Mouse (Mus musculus): ENCODE measurements at regions not wholly inside any gene's neighbourhood (a gene's known extent, or its start where the extent isn't known, plus 50 kb on each side); places are given as distances from the start of the nearest gene placed in this dataset.

DNA sequence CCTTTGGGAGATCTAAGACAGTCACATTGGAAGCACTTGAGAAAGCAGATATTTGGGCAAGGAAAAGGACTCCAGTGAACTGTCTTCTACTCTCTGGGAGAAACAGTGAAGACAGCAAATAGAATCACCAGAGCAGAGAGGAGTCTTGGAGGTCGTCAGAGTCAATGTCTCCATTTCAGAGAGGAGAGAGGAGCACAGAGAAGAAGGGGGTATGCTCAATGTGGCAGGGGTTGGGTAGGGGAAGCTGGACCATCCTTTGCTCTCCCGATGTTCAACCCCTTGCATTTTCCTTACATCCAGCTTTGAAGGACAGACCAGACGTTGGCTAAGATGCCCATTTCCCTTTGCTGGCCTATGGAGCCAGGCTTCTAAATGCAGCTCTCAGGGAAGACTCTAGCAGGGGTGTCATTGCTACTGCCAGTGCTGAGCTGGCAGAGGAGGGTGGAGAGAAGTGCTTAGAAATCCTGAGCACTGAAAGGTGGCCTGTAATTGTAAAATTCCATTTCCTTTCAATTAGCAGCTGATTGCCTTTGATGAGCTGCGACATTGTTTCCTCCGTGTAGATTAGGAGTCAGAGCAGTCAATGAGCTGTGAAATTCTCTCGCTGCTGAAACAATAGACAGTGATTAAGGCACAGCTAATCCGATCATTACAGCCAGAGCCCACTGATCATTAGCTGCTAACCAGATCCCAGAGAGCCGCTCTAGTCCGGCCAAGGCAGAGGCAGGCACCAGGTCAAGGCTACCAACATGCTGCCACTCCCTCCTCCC is 449.7 kb downstream of the Insc start:
- no peak for DNase-seq

DNA sequence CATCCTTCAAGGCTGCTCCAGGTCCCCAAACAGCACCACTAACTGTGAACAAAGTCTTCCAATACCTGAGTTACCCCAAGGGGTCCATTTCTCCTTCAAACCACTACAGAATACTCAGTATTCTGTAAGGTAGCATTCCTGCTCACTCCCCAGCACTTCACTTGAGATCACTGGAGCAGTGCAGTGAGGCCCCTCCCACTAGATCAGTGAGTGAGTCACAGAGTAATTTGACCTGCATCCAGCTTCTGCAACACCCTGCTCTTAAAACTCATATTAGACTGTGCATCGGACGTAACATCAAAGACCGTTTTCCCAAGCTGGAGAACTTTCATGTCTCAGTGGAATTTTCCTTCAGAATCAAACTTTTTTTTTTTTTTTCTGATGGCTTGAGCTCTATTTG is 461.4 kb downstream of the Insc start:
- no peak for DNase-seq

DNA sequence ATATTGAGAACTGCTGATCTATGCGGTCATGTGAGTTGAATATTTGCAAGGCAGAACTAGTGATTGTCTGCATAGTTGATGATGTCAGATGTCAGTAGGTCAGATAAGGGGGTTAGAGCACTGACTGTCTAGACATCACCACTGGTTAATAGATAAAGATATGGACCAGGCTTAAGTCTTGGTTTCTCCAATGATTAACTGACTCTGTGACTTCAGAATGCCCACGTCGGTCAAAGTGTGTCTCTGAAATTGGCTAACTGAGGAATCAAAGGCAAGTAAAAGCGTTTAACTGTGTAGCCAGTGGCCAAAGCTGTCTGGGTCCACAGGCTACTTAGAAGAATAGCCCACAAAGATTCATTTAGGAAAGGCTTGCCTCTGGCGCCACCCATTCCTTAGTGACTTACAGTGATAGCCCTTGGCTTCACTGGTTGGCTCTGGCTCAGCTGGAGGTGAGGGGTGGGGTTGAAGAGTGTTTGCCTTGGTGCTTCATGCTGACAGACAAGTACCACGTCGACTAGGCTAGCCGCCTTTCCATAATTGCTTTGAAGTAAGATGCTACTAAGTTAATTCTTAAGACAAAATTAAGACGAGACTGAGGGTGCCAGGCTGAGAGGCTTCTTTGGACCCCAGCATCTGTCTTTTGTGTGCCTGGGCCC is 463.1 kb downstream of the Insc start:
- DNase-seq: no peak

DNA sequence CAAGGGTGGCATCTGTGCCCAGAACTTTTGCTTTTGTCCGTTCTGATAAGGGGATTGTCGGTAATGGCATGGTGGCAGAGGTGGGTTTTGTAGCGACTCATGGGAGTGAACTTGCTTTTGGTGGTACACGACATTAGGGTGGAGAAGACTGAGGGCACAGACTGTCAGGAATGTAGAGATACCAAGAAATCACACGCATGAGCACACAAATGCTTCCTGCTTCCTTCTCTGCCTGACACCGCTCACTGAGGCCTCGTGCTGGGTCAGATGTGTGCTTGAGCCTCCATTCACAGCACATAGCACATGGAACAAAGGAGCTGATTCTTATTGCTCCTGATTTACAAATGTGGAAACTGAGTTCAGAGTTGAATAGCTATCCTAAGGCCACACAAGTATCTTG is 465.3 kb downstream of the Insc start:
- DNase-seq: no peak

DNA sequence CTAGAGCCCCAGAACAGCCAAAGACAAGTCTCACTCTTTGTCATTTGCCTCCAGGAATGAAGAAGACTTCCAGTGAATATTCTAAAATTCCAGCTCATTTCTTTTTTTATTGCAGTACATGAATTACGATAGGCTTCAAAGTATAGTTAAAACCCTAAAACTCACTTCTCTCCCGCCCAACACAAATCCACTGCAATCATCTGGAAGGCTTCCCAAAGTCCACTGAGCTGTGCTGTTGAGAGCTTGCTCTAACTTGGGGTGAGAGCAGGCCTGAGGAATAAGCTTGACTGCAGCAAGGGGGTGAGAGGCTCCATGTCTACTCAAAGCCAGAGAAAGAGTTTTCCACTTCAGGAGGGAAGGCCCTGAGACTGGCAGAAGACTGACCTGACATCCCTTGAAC is 466.5 kb downstream of the Insc start:
- no peak for DNase-seq

DNA sequence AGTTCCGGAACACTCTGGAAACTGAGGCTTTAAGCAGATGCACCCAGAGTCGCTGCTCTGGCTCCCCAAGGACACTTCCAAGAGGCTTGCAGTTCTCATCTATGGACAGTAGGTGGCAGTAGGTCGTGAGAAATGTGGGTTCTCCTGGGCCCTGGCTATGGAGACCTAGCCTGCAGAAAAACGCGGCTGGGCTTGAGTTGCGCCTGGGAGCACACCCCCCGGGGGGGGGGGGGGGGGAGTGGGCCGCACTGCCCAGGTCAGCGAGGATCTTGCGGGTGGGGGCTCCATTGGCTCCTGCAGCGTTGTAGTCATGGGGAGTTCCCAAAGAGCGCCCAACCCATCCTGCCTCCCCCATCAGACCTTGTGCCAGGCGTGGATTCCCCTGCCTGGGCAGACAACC is 473.3 kb downstream of the Insc start:
- peak; percentile 65 for DNase-seq

DNA sequence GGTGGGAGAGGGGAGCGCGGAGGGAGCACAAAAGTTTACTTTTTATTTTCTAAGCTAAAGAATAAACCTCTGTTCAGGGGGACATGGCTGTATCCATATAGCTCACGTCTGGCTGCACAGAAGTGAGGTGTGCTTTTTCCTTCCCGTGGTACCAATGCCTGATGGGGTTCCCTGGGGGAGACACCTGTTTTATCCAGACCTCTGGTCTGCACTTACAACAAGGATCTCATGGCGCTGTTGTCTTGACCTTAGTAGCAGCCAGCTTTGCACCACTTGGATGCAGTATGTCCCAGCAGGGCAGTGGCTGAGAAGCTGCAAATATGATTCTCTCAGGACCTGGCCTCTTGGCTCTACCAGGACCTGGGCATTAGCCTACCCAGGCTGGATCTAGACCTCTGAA is 473.8 kb downstream of the Insc start:
- no peak for DNase-seq

DNA sequence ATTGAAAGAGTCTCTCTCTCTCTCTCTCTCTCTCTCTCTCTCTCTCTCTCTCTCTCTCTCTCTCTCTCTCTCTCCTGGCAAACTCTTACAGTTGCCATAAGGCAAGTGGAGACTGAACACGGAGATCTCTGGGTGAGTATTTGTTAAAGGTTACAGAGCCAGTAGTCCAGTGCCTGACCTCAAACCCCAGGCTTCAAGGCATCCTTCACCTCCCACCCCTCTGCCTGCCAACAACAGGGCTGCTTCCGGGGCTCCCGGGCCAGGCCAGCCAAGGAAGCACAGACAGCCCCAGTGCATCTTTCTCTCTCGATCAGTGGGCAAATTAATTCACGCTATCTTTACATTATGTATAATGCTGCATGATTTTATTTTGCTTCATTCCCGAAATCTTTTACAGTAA is 474.2 kb downstream of the Insc start:
- no peak for DNase-seq

DNA sequence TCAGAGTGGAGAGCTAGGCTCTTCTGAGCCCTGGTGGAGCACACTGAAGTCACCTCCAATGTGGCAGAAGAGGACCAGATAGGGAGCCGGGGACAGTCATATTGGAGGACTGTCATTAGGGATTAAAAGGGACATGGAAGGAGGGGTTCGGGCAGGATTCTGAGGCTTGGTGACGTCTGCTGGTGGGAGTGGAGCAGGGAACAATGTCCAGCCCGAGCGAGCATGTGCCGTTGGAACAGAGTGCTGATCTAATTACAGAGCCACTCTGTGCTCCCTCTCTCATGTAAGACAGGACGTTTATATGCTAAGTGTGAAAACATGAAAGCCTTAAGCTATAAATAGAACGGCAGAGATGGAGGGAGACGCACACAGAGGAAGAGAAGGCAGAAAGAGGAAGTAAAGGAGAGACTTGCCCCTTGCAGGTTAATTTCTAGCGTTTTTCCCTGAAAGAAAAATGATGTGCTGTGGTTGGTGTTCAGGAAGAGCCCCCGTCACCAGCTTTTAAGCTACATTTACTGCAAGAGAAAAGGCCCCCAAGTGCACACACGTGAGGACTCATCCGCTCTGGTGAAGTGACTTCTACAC is 475.2 kb downstream of the Insc start:
- DNase-seq: no peak

DNA sequence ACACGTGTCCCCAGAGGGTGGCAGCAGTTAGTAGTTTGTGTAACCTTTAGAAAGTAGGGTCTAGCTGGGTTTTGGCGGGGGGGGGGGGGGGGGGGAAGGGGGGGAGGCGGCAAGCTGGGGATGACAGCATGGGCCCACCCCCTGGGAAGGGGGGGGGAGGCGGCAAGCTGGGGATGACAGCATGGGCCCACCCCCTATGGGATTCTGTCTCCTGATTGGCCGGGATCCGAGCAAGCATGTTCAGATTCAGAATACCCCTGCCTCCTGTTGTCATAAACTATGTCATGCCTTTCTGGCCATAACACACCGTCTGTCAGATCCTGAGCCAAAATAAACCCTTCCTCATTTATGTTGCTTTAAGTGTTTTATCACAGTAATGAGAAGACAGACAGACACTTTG is 479.1 kb downstream of the Insc start:
- DNase-seq: no peak

DNA sequence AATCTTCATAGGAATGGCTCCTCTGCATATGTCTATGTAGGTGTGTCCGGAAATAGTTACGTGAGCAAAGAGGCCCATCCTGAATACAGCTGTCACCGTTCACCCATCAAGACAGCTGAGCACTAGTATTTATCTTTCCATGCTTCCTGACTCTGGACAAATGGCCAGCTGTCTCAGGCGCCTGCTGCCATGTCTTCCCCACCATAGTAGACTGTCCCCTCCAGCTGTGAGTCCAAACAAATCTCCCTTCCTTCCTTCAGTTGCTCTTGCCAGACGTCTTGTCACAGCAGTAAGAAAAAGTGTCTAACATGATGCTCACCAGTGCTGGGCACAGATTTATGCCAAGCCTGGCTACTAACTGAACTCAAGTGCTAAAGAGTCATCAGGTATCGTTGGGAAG is 487.0 kb downstream of the Insc start:
- no peak for DNase-seq

DNA sequence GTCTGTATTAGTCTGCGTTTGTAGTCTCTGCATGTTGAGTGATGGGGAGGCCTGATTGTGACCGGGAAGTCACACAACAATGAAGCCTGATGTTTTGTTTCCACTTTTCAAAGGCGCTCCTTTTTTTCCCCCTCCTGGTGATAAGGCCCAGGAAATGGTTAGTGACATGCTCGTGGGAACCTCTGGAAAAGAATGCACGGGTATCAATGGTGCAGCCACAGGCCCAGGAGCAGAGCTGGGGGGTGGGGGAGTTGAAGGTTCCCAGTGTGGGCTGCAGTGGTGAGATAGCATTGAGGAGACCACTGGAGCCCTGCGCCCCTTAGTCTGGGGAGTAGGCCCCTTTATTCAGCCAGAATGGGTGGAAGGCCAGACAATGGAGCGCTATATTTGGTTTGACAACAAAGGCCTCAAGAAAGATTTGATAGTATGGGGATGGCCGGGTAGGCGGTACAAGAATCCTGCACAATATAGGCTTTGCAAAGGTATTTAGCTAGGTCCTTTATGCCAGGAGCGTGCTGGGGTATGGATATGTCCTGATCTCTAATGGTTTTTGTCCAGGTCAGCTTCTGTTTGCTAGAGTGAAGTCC is 490.4 kb downstream of the Insc start:
- DNase-seq: no peak

DNA sequence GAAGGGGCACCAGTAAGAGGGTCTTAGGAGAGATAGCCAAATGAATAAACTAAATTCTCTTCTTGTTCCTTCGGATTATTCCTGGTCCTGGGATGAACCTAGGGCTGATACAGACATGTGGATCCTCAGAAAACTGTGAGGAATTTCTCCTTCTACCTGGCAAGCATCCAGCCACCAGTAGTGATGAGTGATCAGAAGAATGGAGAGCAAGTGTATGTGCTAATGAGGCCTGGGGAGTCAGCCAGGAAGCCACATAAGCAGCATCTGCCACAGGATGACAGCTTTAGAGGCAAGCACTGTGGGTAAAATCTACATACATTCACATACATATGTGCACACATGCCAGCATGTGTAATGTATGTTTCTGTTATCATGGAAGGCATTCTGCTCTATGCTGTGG is 493.6 kb downstream of the Insc start:
- no peak for DNase-seq

DNA sequence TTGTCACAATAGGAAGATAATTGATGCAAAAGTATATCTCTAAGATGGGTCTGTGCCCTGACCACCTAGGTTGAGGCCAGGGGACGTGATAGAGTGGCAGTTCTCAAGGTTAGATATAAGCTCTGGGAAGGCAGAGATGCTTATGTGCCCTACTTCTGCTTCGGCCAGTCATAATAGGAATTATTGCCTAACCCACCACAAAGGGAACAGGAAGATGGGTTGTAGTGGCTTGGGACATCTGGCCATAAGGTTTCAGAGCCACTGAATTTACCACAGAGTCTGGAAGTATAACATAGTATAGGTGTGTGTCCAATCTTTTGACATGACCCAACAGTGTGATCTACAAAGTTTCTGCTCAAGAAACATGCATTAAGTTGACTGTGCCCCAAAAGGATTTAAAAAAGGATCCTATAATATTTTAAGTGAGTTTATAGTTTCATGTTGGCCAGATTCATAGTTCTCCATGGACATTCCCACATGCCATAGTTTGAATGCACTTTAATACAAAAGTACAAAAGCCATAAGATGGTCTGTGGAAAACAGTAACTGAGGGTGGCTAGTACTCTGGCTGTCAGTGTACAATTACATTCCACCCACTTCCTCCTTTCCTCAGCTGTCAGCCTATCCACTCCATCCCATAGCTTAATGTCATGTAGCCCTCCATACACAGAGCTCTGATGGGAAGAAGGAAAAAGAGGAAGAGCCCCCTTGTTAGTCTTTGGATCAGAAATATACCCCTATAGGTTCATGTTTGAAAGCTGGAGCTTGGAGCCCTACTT is 508.3 kb downstream of the Insc start:
- no peak for DNase-seq

DNA sequence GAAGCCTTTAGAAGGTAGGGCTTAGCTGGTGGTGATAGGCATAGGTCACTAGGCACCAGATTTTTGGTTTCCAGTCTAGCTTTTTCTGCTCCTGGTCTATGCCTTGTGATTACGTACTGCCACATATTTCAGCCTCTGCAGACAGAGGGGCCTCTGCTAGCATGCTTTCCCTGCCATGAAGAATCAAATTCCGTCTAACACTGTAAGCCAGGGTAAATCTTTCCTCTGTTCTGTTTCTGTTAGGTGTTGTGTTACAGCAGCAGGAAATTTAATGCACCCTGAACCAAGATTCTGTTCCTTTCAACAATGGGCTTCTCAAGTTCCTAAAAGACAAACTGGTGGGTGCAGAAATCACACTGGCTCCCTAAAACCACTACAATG is 508.9 kb downstream of the Insc start:
- DNase-seq: no peak

DNA sequence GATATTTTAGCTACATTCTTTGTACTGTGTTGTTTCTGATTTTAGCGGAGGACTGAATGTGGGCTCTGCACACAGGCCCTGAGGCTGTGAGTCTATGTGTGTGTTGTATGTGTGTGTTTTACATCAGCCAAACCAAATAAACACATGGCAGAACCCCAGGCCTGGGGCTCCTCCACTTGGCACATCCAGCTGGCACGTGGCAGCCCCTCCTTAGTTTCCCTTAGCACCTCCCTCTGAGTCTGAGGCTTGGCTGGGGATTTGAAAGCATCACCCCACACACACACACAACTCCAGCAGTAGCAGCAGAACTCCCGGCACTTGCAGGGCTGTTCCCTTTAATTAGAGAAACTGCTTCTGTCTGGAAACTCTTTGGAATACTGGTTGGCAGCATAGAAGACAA is 515.1 kb downstream of the Insc start:
- peak; percentile 2 for DNase-seq

DNA sequence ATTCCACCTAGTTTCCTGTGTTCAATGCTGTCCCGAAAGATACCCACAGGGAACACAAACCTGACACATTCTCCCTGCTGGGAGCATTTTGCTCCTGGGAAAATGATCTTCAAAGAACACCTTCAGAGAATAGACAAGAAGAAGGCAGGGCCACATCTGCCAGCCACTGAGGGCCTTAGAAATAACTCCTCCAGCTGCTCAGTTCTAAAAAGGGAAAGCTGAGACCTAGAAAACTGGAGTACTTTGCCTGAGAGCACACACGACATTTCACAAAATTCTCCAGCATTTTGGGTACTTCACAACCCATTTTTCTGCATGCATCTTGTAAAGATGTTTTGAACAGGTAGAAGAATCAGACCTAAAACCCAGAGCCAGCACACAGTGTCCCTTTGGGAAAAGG is 519.6 kb downstream of the Insc start:
- DNase-seq: peak; percentile 2

DNA sequence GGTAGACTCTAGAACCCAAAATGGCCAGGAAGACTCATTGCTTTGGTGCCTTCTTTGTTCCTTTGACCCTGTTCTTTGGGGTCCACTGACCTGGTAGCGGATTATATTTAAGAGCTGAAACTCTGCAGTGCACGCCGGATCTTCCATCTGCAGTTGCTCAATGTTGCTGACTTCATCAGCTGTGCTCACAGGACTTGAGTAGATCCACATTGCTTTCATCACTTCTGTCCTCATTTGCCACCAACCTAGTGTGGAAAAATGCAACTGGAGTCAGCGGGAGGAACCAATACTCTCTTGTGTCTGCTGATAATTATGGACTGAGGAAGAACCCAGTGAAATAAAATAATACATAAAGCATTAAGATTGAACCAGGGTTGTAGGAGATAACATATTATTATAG is 522.6 kb downstream of the Insc start:
- DNase-seq: no peak

DNA sequence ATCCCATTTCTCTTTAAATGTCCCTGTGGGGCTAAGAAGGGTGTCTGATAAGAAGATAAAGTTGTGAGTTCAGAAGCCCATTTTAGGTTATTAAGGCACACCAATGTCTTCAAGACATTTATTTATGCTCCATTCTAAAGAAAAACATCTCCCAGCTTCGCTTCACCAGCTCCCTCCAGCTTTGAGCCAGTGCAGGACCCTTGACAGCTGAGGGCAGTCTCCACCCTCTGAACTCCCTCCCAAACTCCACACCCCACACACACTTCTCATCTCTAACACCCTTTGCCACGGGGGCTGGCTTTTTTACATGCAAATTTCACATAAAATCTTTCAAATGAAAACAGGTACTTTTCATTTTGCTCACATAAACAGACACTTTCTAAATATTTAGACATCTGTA is 527.3 kb downstream of the Insc start:
- DNase-seq: no peak

DNA sequence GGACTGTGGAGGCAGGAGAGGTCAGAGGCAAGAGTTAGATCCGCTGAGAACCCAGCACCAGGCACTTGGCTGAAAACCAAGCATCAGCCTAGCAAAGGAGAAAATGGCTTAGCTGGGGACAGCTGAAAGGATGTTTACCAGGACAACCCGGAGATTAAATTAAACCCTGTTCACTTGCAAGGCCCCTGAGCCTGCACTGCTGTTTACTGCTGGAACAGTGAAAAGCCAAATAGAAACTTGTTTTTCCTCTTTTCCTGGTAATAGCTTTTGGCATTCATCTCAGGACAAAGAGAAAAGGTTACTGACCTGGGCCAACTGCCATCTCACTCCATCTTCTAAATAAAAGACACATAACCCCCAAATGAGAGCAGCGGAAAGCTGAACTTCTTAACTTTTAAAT is 531.3 kb downstream of the Insc start:
- DNase-seq: no peak

DNA sequence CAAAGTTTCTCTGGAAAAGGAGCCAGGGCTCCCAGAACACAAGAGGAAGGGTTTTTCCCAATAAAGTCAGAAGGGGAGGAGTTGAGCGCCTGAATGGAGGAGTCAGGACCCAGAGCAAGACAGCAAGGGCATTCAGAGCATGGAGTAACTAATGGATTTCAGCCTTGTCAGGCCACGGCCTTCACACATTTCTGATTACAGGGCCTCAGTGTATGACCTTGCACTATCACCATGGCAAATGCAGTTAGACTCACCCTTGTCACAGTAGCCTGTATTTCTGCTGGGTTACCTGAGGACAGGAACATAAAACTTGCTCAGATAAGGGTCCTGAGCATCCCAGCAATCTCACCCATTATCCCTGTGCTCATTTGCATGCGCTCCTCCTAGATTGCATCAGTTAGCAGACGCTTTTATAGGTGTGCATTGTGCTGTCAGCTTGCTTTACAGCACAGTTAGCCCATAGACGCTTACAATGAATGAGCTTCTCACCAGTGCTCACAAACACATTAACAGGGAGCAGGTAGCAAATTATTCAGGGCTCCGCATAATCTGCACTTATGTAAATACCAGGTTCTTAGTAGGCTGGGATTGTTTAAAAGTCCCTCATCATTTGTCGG is 547.4 kb downstream of the Insc start:
- no peak for DNase-seq

DNA sequence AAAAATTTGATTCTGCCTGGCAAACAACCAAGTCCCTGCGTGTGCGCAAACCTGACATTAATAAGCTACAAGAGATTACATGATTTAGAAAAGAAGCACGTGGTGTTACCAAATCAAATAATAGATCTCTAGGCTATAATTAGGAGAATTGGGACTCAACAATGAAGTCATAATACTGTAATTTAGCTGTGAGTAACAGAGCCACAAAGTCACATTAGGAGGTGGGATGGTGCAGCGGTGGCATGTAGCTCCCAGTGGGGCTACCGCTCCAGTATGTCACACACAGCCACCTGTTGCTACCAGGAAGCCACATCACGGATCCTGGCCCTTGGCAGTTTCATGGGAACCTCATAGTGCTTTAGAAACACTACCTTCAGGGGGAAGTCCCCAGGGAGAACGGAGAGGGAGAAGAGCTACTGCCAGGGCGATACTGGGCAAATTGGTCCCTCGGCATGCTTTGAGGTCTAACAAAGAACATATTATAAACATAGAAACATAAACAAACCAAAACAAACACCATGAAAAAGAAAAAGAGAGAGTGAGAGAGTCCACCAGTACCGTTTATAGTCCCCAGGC is 551.2 kb downstream of the Insc start:
- no peak for DNase-seq

DNA sequence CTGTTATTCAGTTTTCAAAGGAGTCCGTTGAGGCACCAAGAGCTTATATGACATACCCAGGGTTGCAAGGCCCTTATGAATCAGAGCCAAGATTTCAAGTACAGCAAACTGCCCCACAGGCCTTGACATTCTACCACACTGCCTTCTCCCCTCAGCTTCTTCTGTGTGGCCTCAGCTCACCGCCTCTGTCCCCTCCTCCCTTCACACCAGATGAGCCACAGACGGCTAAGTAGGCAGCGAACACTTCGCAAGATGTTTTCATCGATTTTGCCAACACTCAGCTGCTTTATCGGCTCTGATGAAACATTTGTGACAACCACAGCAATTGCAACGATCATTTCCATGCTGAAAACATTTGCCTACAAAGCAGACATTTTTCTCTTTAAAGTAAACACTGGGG is 556.7 kb downstream of the Insc start:
- DNase-seq: peak; percentile 34
